Mouse (Mus musculus): ENCODE data around the gene Fcer1g.

Fcer1g gene

GRCm38 (mm10) chr1:171216241-171216955, 17.8 kb downstream of the Fcer1g start:
- DNase-seq (ENCODE audit: low read depth, low spot score) = no peak

- DNase-seq (ENCODE audit: low read depth, low spot score) = no peak
These were observed 20.2 kb downstream of the Fcer1g start, which contains the start of gene Nr1i3 for GRCm38 (mm10) chr1:171213801-171214496. Gene Nr1i3 (plus strand): TSS chr1:171213970.

GRCm38 (mm10) chr1:171212854-171213253, 21.3 kb downstream of the Fcer1g start:
- no peak for DNase-seq (ENCODE audit: low read depth, low spot score)

- DNase-seq (ENCODE audit: low read depth, low spot score) = no peak
These were observed 24.8 kb downstream of the Fcer1g start for GRCm38 (mm10) chr1:171209409-171209808.

DNA sequence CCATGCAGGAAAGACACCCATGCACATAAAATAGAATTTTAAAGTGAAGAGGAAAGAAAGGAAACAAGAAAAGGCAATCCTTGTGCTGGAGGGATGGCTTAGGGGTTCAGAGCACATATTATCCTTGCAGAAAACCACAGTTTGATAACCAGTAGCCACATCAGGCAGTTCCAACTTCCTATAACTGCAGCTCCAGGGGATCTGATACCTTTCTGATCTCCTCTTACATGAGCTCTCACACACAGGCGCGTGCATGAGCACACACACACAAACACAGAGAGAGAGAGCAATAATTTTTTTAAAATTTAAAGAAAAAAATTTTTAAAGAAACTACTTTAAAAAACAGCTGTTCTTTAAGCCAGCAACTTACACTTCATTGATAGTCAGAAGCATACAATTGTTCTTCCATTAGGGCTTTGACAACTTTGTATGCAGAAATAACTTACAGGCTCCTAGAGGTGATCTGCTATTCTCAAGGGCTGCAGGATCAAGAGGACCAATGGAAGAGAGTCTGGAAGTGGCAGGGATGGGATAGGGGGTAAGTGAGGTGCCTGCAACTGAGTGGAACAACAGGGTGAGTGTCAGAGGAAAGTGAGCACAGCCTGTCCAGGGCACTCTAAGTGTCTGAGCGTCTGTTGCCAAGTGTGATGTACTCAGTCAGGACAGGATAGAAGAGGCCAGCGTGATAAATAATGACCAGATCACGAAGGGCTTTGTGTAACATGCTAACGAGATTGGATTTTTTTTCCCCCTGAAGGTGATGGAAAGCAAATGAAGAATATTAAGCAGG, 28.3 kb downstream of the Fcer1g start:
- no peak for DNase-seq (ENCODE audit: low read depth, low spot score)

DNA sequence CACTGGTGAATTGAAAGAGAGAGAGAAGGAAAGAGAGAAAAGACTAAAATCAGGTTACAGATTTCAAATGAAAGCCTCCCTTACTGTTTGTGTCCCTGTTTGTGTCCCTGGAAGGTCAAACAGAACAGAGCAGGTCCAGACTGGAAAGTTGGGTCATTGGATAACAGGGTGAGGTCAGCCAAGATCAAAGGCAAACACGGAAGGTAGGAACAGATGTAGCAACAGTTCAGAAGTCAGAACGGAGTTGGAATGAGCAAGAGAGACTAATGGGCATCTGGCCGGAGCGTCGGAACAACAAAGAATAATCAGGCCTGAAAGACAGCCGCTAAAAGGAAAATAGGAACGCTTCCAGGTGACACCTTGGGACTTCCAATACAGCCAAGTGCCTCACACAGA, 29.9 kb downstream of the Fcer1g start:
- no peak for DNase-seq (ENCODE audit: low read depth, low spot score)

DNA sequence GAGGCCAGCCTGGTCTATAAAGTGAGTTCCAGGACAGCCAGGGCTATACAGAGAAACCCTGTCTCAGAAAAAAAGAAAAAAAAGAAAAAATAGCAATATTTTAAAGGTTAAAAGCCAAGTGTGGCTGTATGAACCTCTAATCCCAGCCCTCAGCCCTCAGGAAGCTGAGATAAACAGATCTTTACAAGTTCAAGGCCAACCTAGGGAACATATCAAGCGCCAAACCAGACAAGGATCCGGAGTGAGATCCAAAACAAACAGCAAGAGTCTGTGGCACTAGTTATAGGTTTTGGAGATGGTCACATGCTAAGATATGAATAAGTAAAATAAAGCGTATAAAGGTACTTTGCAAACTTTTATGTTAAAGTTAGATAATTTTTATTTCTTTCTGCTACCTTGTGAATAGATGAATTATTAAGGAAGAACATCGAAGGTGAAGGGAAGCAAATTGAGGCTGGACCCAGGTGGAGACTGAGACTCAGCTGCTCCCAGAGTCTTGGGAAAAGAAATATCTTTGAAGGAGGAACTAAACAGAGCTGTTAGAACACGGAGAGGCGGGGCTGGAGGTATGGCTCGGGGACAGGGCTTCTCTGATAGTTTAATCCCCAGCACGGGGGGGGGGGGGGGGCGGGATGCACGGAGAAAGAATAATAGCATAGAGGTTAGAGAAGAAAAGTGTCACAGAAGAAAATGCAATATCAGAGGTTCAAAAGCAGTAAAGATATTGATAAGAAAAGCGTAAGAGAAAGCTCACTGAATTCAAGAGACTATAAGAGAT, 30.5 kb downstream of the Fcer1g start:
- DNase-seq (ENCODE audit: low read depth, low spot score) = no peak

DNA sequence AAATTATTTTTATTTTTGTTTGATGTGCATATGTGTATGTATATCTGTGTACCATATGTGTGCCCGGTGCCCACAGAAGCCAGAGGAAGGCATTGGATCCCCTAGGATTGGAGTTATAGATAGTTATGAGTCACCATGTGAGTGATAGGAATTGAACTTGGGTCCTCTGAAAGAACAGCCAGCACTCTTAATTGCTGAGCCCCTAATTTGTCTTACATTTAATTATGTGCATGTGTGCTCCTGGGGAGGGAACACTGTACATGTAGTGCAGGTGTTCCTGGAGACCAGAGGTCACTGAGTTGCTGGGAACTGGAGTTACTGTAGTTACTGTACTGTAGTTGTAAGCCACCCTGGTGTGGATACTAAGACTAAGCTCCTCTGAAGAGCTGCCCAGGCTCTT, 33.4 kb downstream of the Fcer1g start:
- no peak for DNase-seq (ENCODE audit: low read depth, low spot score)

- no peak for DNase-seq (ENCODE audit: low read depth, low spot score)
These were observed 34.6 kb downstream of the Fcer1g start for GRCm38 (mm10) chr1:171199532-171199931.

GRCm38 (mm10) chr1:171195887-171196397, 38.2 kb downstream of the Fcer1g start, which contains the start of gene Pcp4l1:
Gene Pcp4l1 (minus strand): TSS chr1:171196268.
- DNase-seq (ENCODE audit: low read depth, low spot score) = peak; percentile 84

- DNase-seq (ENCODE audit: low read depth, low spot score) = no peak
These were observed 38.9 kb downstream of the Fcer1g start for GRCm38 (mm10) chr1:171195046-171195822.

- DNase-seq (ENCODE audit: low read depth, low spot score) = no peak
These were observed 40.0 kb downstream of the Fcer1g start for GRCm38 (mm10) chr1:171193911-171194830.

DNA sequence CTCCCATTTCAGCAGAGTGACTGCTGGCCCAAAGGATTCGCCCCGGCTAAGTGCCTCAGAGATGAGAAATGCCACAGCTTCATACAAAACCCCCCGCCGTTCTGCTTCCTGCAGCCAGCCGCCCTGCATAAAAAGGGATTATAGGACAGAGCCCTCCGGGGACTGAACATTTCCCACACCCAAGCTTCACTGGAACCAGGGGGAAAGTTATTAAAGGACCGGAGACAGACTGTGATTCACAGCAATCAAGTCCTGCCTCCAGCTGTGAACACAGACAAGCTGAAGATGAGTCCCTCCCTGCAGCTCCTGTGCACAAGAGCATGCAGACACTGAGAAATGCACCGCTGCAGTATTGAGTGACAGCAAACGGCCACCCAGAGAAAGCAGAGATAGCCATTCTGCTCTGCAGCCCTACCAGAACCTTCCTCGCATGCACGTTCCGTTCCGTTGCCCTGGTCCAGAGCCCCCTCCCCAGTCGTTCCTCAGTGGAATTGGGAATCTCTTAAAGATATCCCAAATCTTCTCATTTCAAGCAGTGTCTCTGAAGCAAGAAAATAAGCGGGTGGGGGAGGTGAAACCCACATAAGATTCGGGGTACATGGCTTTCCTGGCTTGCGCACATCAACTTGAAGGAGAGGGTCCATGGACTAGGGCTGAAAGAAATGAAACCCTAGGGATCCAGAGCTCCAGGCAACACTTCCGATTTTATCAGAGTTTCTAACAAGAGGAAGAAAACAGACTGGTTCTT, 40.9 kb downstream of the Fcer1g start:
- DNase-seq (ENCODE audit: low read depth, low spot score) = no peak

DNA sequence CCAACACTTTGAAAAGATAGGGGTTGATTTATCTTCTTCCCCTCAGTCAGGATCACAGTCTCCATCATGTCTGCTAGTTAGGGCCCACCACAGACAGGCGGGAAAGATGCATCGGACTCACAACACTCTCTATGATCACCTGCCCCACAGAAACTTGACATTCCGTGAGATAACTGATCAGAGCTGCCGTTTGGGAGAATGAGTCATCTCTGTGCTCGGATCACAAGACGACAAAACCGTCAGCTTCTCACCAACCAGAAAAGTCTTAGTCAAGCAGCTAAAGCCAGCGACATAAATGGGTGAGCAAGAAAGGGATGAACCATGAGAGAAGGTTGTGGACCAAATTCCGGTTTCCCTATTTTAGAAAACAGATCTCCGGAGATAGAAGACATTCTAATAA, 41.9 kb downstream of the Fcer1g start:
- DNase-seq (ENCODE audit: low read depth, low spot score) = no peak

DNA sequence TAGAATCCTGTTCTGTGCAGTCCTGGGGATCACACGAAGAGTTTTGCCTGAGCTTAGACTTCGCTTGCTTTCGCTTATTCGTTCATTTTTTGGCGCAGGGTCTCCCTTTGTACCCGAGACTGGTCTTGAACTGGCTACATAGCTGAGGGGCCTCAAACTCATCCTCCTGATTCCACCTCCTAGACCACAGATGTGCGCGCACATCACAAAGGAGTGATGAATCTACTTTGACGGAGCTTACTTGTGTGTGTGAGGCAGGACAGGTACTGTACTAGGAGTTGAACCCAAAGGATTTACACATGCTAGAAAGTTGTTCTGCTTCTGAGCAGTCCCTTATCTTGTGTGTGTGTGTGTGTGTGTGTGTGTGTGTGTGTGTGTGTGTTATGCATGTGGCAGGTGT, 43.3 kb downstream of the Fcer1g start:
- DNase-seq (ENCODE audit: low read depth, low spot score) = no peak

GRCm38 (mm10) chr1:171189476-171190114, 44.6 kb downstream of the Fcer1g start:
- no peak for DNase-seq (ENCODE audit: low read depth, low spot score)

- no peak for DNase-seq (ENCODE audit: low read depth, low spot score)
These were observed 45.1 kb downstream of the Fcer1g start for GRCm38 (mm10) chr1:171189046-171189445.

Data from R1 (cell line).